Mouse (Mus musculus): ENCODE measurements around the gene Cmya5.
"Not testable (repeated sequence)": the region's sequence is repeated elsewhere in the genome, so short reads cannot be mapped to it uniquely, and the experiment has no call there.

The Cmya5 gene

DNA sequence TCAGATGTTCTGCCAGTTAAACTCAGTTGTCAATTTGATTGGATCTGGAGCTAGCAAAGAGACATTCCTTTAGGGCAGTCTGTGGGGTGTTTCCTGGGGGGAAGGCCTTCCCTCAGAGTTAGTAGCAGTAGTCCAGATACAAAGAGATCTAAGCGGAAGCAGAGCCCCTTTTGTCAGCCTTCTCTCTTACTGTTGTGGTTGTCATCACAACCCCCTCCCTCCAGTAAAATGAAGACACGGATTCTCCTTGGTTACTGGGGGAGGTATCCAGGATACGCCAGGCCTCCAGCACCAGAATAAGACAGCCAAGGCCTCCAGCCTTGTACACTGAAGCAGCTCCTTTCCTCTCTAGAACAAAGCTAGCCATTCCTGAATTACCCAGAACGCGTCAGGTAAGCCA lies 15.6 kb downstream of the Cmya5 start:
- in situ Hi-C loops (cut with MboI; ENCODE audit: low pct_unique_long_range_greater_than_20kb in 1 of 2, low sequenced_read_pairs in 2 of 2, unreplicated experiment in 1 of 2) = no loop called here

DNA sequence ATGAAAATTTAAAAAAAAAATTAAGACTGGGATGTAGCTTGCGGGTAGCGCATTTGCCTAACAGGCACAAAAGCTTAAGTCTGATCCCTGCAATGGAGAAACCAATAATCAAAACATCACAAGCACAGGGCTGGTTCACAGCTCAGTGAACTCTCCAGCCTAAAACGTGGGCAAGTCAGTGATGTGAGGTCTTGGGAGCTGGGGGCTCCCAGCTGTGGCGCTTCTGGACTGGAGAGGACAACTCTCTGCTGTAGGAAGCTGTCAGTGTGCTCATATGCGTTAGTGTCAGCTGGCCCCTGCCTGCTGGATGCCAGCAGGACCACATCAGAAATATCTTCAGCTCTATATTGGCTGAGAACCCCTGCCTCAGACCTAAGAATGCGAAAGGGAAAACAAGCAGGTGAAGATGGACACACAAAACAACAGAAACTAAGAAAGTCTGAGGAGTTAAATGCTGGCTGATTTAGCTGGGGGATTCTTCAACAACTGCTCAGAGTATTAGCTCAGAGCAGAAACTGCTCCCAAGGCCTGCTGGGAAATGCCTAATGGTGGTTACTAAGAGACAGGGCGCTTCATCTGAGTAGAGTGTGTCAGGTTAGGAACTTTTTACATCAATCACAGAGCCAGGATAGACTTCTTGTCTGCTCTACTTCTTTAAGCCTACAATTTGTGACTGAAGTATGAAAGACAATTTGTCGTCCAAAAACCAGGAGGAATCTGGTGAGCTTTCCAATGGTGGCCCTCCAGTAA lies 16.2 kb downstream of the Cmya5 start:
- in situ Hi-C loops (cut with MboI; ENCODE audit: low pct_unique_long_range_greater_than_20kb in 1 of 2, low sequenced_read_pairs in 2 of 2, unreplicated experiment in 1 of 2) = no loop called here

DNA sequence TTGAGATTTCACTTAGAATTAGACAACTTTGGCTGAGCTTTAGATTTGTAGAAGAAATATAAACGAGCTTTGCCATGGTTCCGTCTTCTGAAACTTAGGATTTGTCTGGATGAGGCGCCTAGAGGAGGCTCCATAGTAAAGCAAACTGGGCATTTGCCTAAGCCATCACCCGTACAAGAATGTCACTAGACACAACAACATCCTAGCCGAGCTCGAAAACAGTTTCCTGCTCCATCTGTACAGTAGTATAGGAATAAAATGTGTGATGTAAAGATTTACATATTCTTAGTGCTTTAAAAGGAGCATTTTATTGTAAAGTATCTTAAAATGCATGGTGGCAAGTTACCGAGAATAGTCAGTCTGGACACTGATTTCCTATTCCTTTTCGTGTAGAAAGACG lies 22.2 kb downstream of the Cmya5 start:
- in situ Hi-C loops (cut with MboI; ENCODE audit: low pct_unique_long_range_greater_than_20kb in 1 of 2, low sequenced_read_pairs in 2 of 2, unreplicated experiment in 1 of 2) = no loop called here

DNA sequence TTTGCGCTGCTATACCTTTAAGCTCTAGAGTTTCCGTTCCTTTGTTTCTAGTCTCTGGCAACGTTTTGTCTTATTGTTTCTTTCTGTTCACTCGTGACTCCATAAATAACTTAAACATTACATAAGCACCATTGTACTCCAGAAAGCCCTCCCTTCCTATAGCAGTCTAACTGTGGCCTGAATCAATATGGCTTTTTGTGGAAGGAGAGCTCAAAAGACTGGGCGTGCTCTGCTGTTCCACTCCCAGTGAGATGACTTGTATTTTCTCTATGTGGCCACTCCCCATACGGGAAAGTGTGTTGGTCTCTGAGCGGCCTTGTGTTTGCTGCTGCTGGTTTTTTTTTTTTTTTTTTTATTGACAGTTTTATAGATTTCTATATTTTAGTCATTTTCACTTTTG lies 27.3 kb downstream of the Cmya5 start:
- in situ Hi-C loops (cut with MboI; ENCODE audit: low pct_unique_long_range_greater_than_20kb in 1 of 2, low sequenced_read_pairs in 2 of 2, unreplicated experiment in 1 of 2) = no loop called here

DNA sequence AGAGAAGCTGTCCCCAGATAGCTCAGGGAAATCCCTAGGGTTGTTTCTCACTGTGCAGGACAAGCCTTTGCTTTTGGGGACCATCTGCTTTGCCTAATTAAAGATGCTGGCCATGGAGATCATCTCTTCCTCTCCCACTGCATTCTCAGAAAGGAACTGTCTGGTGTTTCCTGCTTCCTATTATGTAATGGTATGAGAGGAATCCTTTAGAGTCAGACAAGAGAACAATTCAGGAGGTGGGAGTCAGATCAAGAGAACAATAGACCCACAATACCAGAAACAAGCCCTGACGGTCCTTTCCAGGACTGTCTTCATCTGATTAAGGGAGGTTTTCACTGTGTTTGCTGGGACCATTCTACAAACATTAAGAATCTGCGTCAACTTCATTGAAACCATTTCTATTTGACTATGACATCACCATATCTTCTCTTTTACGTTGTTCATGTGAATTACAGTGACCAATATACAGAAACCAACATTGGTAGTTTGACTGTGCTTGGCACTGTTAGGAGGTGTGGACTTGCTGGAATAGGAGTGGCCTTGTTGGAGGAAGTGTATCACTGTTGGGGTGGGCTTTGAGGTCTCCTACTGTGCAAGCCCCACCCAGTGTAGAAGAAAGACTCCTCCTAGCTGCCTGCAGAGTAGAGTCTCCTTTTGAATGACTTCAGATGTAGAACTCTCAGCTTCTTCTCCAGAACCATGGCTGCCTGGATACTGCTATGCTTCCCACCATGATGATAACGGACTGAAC lies 42.0 kb downstream of the Cmya5 start:
- in situ Hi-C loops (cut with MboI; ENCODE audit: low pct_unique_long_range_greater_than_20kb in 1 of 2, low sequenced_read_pairs in 2 of 2, unreplicated experiment in 1 of 2) = no loop called here

DNA sequence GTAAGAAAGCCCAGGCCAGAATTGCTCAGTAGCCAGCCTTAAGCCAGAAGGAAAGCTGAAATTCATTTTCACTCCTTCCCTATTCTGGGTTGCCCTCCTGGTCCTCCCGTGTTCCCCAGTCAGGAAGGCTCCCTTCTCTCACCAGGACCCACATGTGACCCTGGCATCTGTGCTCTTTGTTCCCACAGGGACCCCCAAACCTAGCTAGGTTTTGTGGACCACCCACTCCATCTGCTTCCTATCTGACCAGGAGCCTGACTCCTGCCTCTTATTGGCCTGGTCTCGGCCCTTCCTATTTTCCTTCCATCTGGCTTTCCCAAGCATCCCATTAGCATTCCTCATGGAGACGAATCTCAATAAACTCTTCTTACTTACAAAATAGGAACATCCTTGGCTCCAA lies 45.9 kb downstream of the Cmya5 start:
- in situ Hi-C loops (cut with MboI; ENCODE audit: low pct_unique_long_range_greater_than_20kb in 1 of 2, low sequenced_read_pairs in 2 of 2, unreplicated experiment in 1 of 2) = no loop called here

DNA sequence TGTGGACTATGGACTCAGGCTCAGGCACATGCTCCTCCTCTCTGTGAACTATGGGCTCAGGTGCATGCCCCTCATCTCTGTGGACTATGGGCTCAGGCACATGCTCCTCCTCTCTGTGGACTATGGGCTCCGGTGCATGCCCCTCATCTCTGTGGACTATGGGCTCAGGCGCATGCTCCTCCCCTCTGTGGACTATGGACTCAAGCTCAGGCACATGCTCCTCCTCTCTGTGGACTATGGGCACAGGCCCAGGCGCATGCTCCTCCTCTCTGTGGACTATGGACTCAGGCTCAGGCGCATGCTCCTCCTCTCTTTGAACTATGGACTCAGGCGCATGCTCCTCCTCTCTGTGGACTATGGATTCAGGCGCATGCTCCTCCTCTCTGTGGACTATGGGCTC lies 47.9 kb downstream of the Cmya5 start:
- in situ Hi-C loops (cut with MboI; ENCODE audit: low pct_unique_long_range_greater_than_20kb in 1 of 2, low sequenced_read_pairs in 2 of 2, unreplicated experiment in 1 of 2) = no loop called here

DNA sequence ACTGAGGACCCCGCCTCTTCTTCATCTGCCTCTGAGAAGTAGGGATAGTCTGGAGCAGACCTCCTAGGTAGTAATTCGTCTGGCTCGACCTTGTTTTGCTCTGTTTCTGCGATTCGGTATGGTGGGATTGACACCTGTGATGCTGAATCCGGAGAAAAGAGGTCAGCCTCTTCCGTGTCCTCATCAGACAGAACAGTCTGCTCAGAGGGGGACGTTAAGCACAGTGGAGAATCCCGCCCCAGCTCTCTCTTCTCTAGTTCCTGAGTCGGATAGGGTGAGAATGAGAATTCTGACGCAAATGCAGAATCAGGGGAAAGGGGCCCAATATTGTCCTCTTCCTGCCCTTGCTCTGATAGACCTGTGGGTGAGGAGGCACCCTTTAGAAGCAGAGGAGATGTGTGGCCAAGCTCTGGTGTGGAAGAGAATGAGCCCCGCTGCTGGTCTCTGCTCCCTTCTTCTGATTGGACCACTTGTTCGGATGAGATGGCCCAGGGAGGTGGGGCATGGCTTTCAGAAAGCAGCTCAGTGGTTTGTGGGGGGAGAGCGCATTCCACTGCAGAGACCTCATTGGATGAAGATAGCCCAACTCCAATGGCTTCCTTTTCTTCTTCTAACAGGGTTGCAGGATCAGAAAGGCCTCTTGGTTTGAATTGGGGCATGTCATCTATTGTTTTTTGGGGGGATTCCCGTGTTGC lies 49.3 kb downstream of the Cmya5 start:
- in situ Hi-C loops (cut with MboI; ENCODE audit: low pct_unique_long_range_greater_than_20kb in 1 of 2, low sequenced_read_pairs in 2 of 2, unreplicated experiment in 1 of 2) = no loop called here

DNA sequence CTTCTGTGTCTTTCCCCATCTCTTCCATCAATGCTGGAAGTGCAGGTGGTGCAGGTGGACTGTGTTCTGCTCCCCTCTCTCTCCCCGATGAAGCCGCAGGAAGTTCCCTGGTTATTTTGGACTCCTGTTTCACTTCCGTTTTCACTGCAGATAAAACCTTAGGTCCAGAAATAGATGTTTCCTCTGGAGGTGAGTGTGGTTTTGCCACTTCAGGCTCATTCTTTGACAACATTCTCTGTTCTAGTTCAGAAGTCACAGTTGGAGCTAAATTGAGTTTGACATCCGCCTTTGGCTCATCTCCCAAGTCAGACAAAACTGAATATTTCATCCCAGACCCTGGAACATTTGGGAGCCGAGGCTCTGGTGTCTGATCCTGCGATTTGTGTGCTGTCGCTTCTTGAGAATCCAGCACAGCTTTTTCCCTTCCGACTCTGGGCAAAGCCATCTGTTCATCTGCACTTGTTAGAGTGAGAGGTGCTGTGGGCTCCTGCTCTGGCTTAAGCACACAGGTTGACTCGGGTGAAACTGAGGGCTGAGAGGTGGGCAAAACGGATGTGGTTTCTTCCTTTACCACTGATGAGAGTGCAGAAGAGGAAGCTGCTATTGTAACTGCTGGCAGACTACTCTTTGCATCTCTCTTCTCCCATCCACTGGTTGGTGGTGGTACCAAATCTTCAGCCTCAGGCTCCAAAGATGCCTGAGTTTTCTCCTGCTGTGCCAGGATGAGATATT lies 50.2 kb downstream of the Cmya5 start:
- in situ Hi-C loops (cut with MboI; ENCODE audit: low pct_unique_long_range_greater_than_20kb in 1 of 2, low sequenced_read_pairs in 2 of 2, unreplicated experiment in 1 of 2) = no loop called here

DNA sequence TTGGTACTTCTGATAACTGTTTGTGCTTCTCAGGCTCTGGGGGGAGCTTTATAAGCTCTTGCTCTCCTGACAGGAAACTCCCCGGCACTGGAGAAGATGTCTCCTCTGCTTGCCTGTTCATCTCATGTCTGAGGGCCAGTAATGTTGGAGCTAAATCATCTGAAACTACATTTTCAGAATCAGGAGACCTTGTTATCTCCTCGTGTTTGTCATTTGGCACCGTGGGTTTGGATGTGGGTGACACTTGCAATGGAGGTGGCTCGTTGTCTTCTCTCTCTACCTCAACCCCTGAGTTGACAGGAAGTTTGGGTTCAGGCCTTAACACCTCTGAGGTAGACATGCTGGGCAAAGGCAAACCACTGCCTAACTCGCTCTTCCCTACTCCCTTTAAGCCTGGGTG lies 50.8 kb downstream of the Cmya5 start:
- in situ Hi-C loops (cut with MboI; ENCODE audit: low pct_unique_long_range_greater_than_20kb in 1 of 2, low sequenced_read_pairs in 2 of 2, unreplicated experiment in 1 of 2) = no loop called here

DNA sequence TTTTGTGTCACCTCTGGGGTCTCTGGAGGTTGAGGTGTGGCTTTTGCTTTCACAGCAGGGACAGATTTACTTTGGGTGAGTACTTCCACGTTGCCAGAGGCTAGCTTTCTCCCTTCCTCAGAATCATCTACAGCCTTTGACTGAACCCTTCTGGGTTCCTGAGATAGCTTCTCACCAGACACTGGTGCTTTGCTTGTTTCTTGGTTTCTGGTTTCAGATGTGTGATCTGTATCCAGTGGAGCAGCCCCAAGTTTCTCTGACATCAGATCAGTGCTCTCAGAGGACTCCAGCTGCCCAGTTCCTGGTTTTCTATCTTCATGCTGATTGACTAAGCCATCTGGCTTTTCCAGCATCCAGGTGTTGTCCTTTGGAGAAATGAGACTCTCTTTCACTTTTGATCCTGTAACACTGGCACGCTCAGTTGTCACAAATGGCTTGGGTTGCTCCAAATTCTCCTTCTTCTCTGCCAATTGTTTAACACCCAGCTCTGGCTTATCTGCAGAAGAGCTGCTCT lies 51.6 kb downstream of the Cmya5 start:
- in situ Hi-C loops (cut with MboI; ENCODE audit: low pct_unique_long_range_greater_than_20kb in 1 of 2, low sequenced_read_pairs in 2 of 2, unreplicated experiment in 1 of 2) = no loop called here

DNA sequence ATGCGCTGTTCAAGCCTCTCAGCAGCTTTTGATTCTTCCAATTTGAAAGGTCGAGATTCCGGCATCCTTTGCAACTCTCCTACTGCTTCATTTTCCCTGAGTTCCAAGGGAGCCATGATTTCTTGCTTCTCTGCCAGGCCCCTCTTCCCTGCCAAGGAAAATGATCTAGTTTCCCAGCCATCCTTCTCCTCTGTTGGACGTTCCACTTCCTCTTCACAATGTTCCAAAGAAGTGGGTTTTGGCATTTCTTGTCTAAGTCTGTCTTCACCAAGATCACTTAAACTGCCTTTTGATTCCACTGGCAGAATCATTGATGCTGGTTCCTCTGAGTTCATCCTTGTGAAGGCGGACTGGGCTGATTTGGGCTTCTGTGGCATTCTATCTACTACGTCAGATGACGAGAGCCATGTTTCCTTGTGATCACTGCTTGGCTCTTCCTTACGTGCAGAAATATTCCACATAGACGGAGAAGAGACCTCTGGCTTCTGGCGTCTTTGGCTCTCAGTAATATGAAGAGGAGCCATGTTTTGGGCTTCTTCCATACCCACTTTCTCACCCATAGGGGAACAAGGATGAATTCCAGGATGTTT lies 52.6 kb downstream of the Cmya5 start:
- in situ Hi-C loops (cut with MboI; ENCODE audit: low pct_unique_long_range_greater_than_20kb in 1 of 2, low sequenced_read_pairs in 2 of 2, unreplicated experiment in 1 of 2) = no loop called here

DNA sequence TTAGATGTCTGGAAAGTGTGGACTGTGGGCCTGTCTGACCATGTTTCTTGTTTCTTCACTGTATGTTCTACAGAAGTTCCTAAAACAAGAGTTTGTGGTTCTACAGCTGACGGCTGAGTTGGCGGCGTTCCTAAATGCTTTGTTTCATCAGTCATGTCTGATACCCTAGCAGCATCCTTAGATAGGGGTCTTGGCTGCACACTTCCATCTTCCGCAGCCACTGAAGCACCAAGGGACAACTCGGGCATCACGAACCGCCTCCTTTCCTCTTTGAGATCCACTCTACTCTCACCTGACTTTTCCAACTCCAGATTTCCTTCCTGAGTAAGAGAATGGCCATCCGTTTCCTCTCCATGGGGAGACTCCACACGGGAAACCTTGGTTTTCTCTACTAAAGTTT lies 53.3 kb downstream of the Cmya5 start:
- in situ Hi-C loops (cut with MboI; ENCODE audit: low pct_unique_long_range_greater_than_20kb in 1 of 2, low sequenced_read_pairs in 2 of 2, unreplicated experiment in 1 of 2) = no loop called here

DNA sequence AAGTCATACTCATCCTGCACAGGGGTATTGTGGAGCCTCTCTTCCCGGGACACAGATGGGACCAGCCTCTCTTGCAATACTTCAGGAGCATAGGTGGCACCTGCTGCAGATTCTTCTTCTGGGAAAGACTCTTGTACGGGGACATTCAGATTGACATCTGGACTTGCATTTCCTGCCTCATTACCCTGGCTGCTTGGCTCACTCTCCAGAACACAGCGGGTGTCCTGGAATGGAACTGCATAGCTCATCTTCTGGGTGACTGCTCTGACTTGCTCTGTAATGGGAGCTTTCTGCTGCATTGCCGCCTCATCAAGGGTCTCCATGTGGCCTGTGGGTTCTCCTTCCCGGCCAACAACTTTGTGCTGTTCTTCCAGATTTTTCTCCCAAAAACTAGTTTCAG lies 55.0 kb downstream of the Cmya5 start:
- in situ Hi-C loops (cut with MboI; ENCODE audit: low pct_unique_long_range_greater_than_20kb in 1 of 2, low sequenced_read_pairs in 2 of 2, unreplicated experiment in 1 of 2) = no loop called here

DNA sequence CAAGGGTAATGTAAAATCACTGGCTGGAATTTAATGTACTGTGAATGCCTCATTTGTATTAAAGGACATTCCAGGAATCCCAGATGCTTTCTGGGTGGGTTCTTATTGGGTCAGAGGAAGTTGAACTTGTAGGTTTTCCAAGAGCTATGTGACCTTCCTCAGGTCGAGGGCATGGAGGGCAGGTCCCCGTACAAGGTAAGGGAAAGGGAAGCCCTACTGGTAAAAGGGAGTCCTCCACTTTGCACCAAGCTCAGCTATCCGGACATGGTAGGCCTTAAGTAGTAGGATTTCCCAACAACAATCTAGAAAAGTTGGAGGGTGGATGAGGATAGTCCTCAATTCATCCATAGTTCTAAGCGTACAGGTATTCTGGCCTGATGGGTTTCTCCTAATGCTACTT lies 58.8 kb downstream of the Cmya5 start:
- in situ Hi-C loops (cut with MboI; ENCODE audit: low pct_unique_long_range_greater_than_20kb in 1 of 2, low sequenced_read_pairs in 2 of 2, unreplicated experiment in 1 of 2) = no loop called here

DNA sequence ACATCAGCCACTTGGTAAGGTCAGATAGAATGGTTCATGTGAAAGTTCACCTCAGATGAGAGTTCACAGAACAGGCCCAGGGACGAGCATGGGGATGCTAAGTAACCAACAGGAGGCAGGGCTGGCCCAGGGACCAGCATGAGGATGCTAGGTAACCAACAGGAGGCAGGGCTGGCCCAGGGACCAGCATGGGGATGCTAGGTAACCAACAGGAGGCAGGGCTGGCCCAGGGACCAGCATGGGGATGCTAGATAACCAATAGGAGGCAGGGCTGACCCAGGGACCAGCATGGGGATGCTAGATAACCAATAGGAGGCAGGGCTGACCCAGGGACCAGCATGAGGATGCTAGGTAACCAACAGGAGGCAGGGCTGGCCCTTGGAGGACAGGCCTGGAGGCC lies 62.2 kb downstream of the Cmya5 start:
- in situ Hi-C loops (cut with MboI; ENCODE audit: low pct_unique_long_range_greater_than_20kb in 1 of 2, low sequenced_read_pairs in 2 of 2, unreplicated experiment in 1 of 2) = not testable (repeated sequence)

DNA sequence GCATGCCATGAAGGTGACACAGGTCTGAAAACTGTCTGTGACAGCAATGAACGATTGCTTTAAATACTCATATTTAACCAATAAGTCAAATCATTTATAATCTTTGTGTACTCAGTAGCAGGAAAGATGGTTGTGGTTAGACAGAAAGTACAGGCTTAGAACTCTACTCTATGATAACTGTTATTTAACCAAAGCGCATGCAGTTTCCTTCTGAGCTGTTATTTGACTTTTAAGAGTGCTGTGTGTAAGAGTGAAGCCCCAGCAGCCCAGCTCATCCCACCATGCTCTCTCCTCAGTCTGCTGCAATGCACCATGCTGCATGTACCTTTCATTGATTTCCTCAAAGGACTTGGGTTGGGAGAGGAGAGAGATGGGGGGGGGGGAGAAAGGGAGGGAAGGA lies 63.7 kb downstream of the Cmya5 start:
- in situ Hi-C loops (cut with MboI; ENCODE audit: low pct_unique_long_range_greater_than_20kb in 1 of 2, low sequenced_read_pairs in 2 of 2, unreplicated experiment in 1 of 2) = no loop called here

DNA sequence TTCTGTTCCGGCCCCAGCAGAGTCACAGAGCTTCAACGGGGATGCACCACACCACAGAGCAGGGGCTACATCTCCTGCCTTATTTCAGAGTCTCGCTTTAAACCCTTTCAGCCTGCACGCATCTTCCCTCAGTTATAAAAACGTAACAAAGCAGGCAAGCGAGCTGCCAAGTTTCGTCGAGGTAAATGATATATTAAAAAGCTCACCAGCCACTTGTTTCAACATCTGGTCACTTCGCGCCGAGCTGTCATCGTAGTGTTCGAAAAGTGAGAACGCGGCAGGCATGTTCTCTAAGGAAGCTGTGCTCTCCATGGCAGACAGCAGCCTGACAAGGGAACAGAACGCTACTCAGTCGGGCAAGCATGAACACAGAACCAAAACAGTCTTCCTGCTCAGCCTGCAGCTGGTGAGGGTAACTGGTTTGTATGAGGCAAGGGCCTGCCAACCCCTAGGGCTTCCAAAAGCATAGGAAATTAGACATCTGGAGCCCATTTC lies 70.3 kb downstream of the Cmya5 start:
- in situ Hi-C loops (cut with MboI; ENCODE audit: low pct_unique_long_range_greater_than_20kb in 1 of 2, low sequenced_read_pairs in 2 of 2, unreplicated experiment in 1 of 2) = no loop called here

All from mouse embryonic stem cell (cell line).